Mouse (Mus musculus): ENCODE data around the gene Iscu. TPM values are rescaled to one million over a fixed set of nuclear protein-coding genes. Genes with fewer than 3 reads are reported as not detected.
A peak's percentile ranks its signal among the peaks of the same experiment; 100 is the strongest.

Iscu gene
- polyA plus RNA-seq, 1 experiment from 2014 or later = 108 TPM

DNA sequence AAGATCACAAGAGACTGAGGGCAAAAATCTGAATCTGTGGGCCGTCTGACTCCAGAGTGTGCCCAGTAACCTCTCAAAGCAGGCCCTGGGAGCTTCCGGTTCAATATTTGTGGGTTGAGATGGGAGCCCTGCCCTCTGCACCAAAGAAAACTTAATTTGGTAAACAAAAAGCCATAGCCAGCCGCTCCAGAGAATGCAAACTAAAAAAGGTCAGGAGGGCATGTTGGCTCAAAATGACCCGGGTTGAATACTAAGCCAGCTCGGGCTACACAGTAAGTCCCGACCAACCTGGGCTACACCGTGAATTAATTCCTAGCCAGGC lies 37.6 kb upstream of the Iscu start:
- Histone ChIP-seq H3K9me3 (no peaks in the 10 kb centered on the region), H3K4me1 (peaks cover 20% of the 10 kb centered on the region), H3K4me3 (peak overlapping the region; percentile 68), H3K27me3 (no peaks in the 10 kb centered on the region), H3K36me3 (peaks cover 22% of the 10 kb centered on the region), H3K27ac (peak overlapping the region; percentile 79), H3K4me2 (peak overlapping the region; percentile 86), H3K9ac (peak overlapping the region; percentile 47)
- peak; percentile 31; the same call in 1 of the 2 replicates for ATAC-seq (ENCODE audit: borderline replicate concordance, extremely low read depth, low FRiP score, low TSS enrichment)
- WGBS = 23% methylated on average over 7 of the region's 7 CpGs

- WGBS = under 1% methylated on average over 71 of the region's 71 CpGs
- Histone ChIP-seq H3K4me3 (peak within 1 kb of the TSS; percentile 68), H3K9ac (peak within 1 kb of the TSS; percentile 63), H3K36me3 (peaks cover 26% of the 10 kb centered on the region), H3K4me1 (peaks cover 20% of the 10 kb centered on the region), H3K27ac (peak within 1 kb of the TSS; percentile 93), H3K27me3 (no peaks in the 10 kb centered on the region), H3K4me2 (peak within 1 kb of the TSS; percentile 86), H3K9me3 (no peaks in the 10 kb centered on the region)
- ATAC-seq (ENCODE audit: borderline replicate concordance, extremely low read depth, low FRiP score, low TSS enrichment) = peak; percentile 96
Measured at GRCm38 (mm10) chr5:113735345-113736112, 37.0 kb upstream of the Iscu start, which contains the start of gene Ficd. Gene Ficd, plus strand, starts transcription at chr5:113735803.

GRCm38 (mm10) chr5:113736113-113736502 lies 36.4 kb upstream of the Iscu start:
- H3K36me3 ChIP-seq = peaks cover 32% of the 10 kb centered on the region
- no peaks in the 10 kb centered on the region for H3K9me3 ChIP-seq
- no peaks in the 10 kb centered on the region for H3K27me3 ChIP-seq
- H3K4me2 ChIP-seq = peak overlapping the region; percentile 86
- peak overlapping the region; percentile 93 for H3K27ac ChIP-seq
- H3K4me3 ChIP-seq = peak overlapping the region; percentile 68
- peak; percentile 5; the same call in 1 of the 2 replicates for ATAC-seq (ENCODE audit: borderline replicate concordance, extremely low read depth, low FRiP score, low TSS enrichment)
- WGBS = 3% methylated on average over 10 of the region's 10 CpGs
- H3K4me1 ChIP-seq = peaks cover 20% of the 10 kb centered on the region
- peak overlapping the region; percentile 63 for H3K9ac ChIP-seq

DNA sequence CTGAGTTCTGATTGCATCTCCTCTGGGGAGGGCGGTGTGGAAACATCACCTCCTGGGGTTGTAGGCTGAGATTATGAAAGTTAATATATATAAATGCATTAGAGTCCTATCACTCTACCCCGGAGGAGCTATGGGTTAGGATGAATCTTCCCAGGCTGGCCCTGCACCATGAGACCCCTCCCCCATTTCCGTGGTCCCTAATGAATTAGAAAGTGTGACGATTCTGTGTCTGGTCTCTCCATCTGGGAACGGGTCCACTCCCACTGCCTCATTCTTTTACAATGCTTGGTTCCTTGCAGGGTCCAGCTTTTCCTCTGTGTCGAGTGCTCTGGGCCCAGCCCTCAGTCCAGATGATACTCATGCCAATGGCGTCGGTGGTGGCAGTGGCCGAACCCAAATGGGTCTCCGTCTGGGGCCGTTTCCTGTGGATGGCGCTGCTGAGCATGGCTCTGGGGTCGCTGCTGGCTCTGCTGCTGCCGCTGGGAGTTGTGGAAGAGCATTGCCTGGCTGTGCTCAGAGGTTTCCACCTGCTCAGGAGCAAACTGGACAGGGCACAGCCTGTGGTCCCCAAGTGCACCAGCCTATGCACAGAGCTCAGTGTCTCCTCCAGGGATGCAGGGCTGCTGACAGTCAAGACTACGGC lies 35.9 kb upstream of the Iscu start:
- 38% methylated on average over 15 of the region's 15 CpGs for WGBS
- Histone ChIP-seq H3K4me1 (peaks cover 20% of the 10 kb centered on the region), H3K9me3 (no peaks in the 10 kb centered on the region), H3K4me2 (peak overlapping the region; percentile 86), H3K27me3 (no peaks in the 10 kb centered on the region), H3K9ac (peak overlapping the region; percentile 63), H3K27ac (peak overlapping the region; percentile 93; the same call in 1 of the 2 replicates), H3K36me3 (peaks cover 37% of the 10 kb centered on the region), H3K4me3 (peak overlapping the region; percentile 68)
- ATAC-seq (ENCODE audit: borderline replicate concordance, extremely low read depth, low FRiP score, low TSS enrichment) = no peak

GRCm38 (mm10) chr5:113737607-113738237 lies 34.8 kb upstream of the Iscu start:
- Histone ChIP-seq H3K4me1 (peaks cover 20% of the 10 kb centered on the region), H3K9me3 (no peaks in the 10 kb centered on the region), H3K36me3 (peaks cover 47% of the 10 kb centered on the region), H3K4me2 (no peak overlapping the region), H3K27me3 (no peaks in the 10 kb centered on the region), H3K9ac (no peak overlapping the region), H3K4me3 (no peak overlapping the region), H3K27ac (no peak overlapping the region)
- 79% methylated on average over 11 of the region's 11 CpGs for WGBS
- ATAC-seq (ENCODE audit: borderline replicate concordance, extremely low read depth, low FRiP score, low TSS enrichment) = no peak

GRCm38 (mm10) chr5:113747629-113748028 lies 24.9 kb upstream of the Iscu start:
- no peak overlapping the region for H3K4me2 ChIP-seq
- H3K27ac ChIP-seq = no peak overlapping the region
- no peak for ATAC-seq (ENCODE audit: borderline replicate concordance, extremely low read depth, low FRiP score, low TSS enrichment)
- H3K9ac ChIP-seq = no peak overlapping the region
- H3K9me3 ChIP-seq = no peaks in the 10 kb centered on the region
- 95% methylated on average over 5 of the region's 5 CpGs for WGBS
- no peaks in the 10 kb centered on the region for H3K27me3 ChIP-seq
- no peak overlapping the region for H3K4me3 ChIP-seq
- H3K36me3 ChIP-seq = peaks cover 99% of the 10 kb centered on the region
- no peaks in the 10 kb centered on the region for H3K4me1 ChIP-seq

- WGBS = 91% methylated on average over 13 of the region's 13 CpGs
- ATAC-seq (ENCODE audit: borderline replicate concordance, extremely low read depth, low FRiP score, low TSS enrichment) = no peak
- Histone ChIP-seq H3K4me1 (no peaks in the 10 kb centered on the region), H3K9me3 (no peaks in the 10 kb centered on the region), H3K27ac (no peak overlapping the region), H3K9ac (no peak overlapping the region), H3K27me3 (no peaks in the 10 kb centered on the region), H3K4me2 (no peak overlapping the region), H3K4me3 (no peak overlapping the region), H3K36me3 (peaks cover 99% of the 10 kb centered on the region)
Measured at GRCm38 (mm10) chr5:113748556-113749331, 23.8 kb upstream of the Iscu start.

- Histone ChIP-seq H3K4me3 (no peak overlapping the region), H3K4me1 (peaks cover 12% of the 10 kb centered on the region), H3K9me3 (no peaks in the 10 kb centered on the region), H3K27ac (no peak overlapping the region), H3K4me2 (no peak overlapping the region), H3K27me3 (no peaks in the 10 kb centered on the region), H3K9ac (no peak overlapping the region), H3K36me3 (peaks cover 89% of the 10 kb centered on the region)
- no peak for ATAC-seq (ENCODE audit: borderline replicate concordance, extremely low read depth, low FRiP score, low TSS enrichment)
- WGBS = 87% methylated on average over 9 of the region's 9 CpGs
Measured at GRCm38 (mm10) chr5:113751521-113752157, 20.9 kb upstream of the Iscu start.

- 47% methylated on average over 15 of the region's 15 CpGs for WGBS
- H3K4me1 ChIP-seq = peaks cover 17% of the 10 kb centered on the region
- H3K9ac ChIP-seq = no peak overlapping the region
- H3K4me3 ChIP-seq = no peak overlapping the region
- H3K27me3 ChIP-seq = no peaks in the 10 kb centered on the region
- peaks cover 83% of the 10 kb centered on the region for H3K36me3 ChIP-seq
- peak overlapping the region; percentile 72 for H3K27ac ChIP-seq
- no peak overlapping the region for H3K4me2 ChIP-seq
- peak; percentile 81 for ATAC-seq (ENCODE audit: borderline replicate concordance, extremely low read depth, low FRiP score, low TSS enrichment)
- no peaks in the 10 kb centered on the region for H3K9me3 ChIP-seq
Measured at GRCm38 (mm10) chr5:113755347-113756030, 17.1 kb upstream of the Iscu start.

DNA sequence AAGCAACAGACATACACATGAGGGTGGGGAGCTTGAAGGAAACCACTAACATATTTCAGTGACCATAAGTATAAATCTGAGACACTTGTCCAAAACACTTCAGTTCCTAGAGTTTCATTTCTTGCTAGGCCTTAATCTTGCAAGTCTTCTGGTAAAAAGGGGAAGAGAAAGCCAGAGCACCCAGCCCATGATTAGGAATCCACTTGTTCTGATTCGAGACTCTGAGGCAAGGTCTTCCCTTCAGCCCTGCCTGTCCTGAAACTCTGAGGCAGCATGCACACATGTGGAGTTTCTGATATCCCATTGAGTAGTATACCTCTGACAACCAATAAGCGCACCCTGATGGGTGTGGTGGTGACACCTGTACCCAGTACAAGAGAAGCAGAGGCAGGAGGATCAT lies 11.0 kb upstream of the Iscu start:
- H3K27me3 ChIP-seq = no peaks in the 10 kb centered on the region
- no peak overlapping the region for H3K4me2 ChIP-seq
- 91% methylated on average over 2 of the region's 2 CpGs for WGBS
- H3K9ac ChIP-seq = no peak overlapping the region
- H3K4me1 ChIP-seq = peaks cover 6% of the 10 kb centered on the region
- no peaks in the 10 kb centered on the region for H3K9me3 ChIP-seq
- H3K36me3 ChIP-seq = peaks cover 79% of the 10 kb centered on the region
- H3K4me3 ChIP-seq = no peak overlapping the region
- ATAC-seq (ENCODE audit: borderline replicate concordance, extremely low read depth, low FRiP score, low TSS enrichment) = no peak
- no peak overlapping the region for H3K27ac ChIP-seq

DNA sequence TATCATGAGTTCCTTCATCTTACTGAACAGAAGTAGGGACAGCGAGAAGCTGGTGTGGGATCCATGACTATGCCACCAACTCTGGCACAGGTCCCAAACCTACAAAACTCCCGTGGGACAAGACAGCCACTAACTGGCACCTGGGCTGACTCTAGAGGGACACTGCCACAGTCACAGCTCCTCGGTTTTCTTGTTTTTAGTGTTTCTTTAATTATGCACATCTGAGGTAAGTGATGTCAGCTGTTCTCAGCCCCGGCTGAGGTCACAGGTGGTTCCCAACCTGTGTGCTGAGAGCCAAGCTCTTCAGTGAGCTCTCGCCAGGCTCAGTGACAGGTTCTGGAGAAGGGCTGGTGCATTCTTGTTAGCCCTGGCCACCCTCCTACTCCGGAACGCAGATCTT lies 8.1 kb upstream of the Iscu start:
- H3K27ac ChIP-seq = no peak overlapping the region
- WGBS = 88% methylated on average over 7 of the region's 7 CpGs
- no peaks in the 10 kb centered on the region for H3K27me3 ChIP-seq
- peaks cover 75% of the 10 kb centered on the region for H3K36me3 ChIP-seq
- no peak overlapping the region for H3K4me3 ChIP-seq
- H3K9ac ChIP-seq = no peak overlapping the region
- ATAC-seq (ENCODE audit: borderline replicate concordance, extremely low read depth, low FRiP score, low TSS enrichment) = no peak
- H3K9me3 ChIP-seq = no peaks in the 10 kb centered on the region
- no peak overlapping the region for H3K4me2 ChIP-seq
- H3K4me1 ChIP-seq = peaks cover 1% of the 10 kb centered on the region

Measured in lung, embryonic 15.5 days (tissue).